ENCODE assay signal across 21 mouse cellular contexts in genomic region chr14:73064460-73064859, GRCm38 (mm10). TPM values are rescaled to one million over a fixed set of nuclear protein-coding genes. Genes with fewer than 3 reads are reported as not detected.
"Had no signal": no experiment of that assay in that cellular context is flagged by ENCODE, and none has a peak within 500 bp of the region (broad histone marks: within the 10 kb centered on the region; RNA-seq: fewer than 3 reads in every experiment).

No protein-coding gene starts in this region.

- ATAC-seq: intestine, embryonic 16.5 days; liver, postnatal 0 days; lung, postnatal 0 days; midbrain, embryonic 13.5 days had no signal

- H3K9ac ChIP-seq: limb, embryonic 12.5 days; limb, embryonic 15.5 days; liver, embryonic 14.5 days; liver, postnatal 0 days; lung, embryonic 14.5 days; midbrain, embryonic 13.5 days had no signal

- H3K4me1 ChIP-seq: limb, embryonic 12.5 days; limb, embryonic 15.5 days; midbrain, embryonic 10.5 days; midbrain, embryonic 13.5 days had no signal

- H3K9me3 ChIP-seq: limb, embryonic 12.5 days; limb, embryonic 15.5 days; midbrain, embryonic 10.5 days; midbrain, embryonic 13.5 days had no signal

- DNase-seq: kidney, adult 18-20 months; kidney, adult 9 months; kidney, postnatal 14 days; kidney, postnatal 4 days; liver, postnatal 0 days; lung, embryonic 14.5 days; right cerebral cortex, postnatal 25 days; spleen, adult 18-20 months; thymus, adult 2 months; thymus, postnatal 14 days; thymus, postnatal 4 days had no signal

- H3K4me3 ChIP-seq: limb, embryonic 12.5 days; limb, embryonic 15.5 days; midbrain, embryonic 10.5 days; midbrain, embryonic 13.5 days had no signal

- H3K4me2 ChIP-seq: limb, embryonic 12.5 days; limb, embryonic 15.5 days; liver, embryonic 11.5 days; lung, embryonic 14.5 days; midbrain, embryonic 13.5 days had no signal

- H3K27me3 ChIP-seq: limb, embryonic 12.5 days; limb, embryonic 15.5 days; midbrain, embryonic 13.5 days had no signal

- H3K36me3 ChIP-seq: limb, embryonic 12.5 days; limb, embryonic 15.5 days; midbrain, embryonic 10.5 days; midbrain, embryonic 13.5 days had no signal

- H3K27ac ChIP-seq: limb, embryonic 12.5 days; limb, embryonic 15.5 days; liver, embryonic 14.5 days; macrophage; midbrain, embryonic 10.5 days; midbrain, embryonic 13.5 days had no signal

RNA-seq across cellular contexts. Expression of gene Cysltr2, which starts 15.5 kb away (rescaled TPM):
- total RNA-seq: midbrain, postnatal 0 days had no signal
- polyA plus RNA-seq: limb, embryonic 12.5 days; lung, embryonic 14.5 days; midbrain, embryonic 10.5 days; midbrain, embryonic 13.5 days had no signal
